Mouse (Mus musculus): Measurements from ENCODE around the gene Cdkal1. TPM values are rescaled to one million over a fixed set of nuclear protein-coding genes. Genes with fewer than 3 reads are reported as not detected.

Cdkal1 gene
- total RNA-seq, 4 experiments from 2014 or later: 25.5 to 36.4 (median 32.8) TPM

GRCm38 (mm10) chr13:29810780-29811179, 44.7 kb downstream of the Cdkal1 start:
- DNase-seq (ENCODE audit: low spot score in 2 of 2): no peak

GRCm38 (mm10) chr13:29808383-29808782, 47.1 kb downstream of the Cdkal1 start:
- no peak for DNase-seq (ENCODE audit: low spot score in 2 of 2)

GRCm38 (mm10) chr13:29807930-29808329, 47.5 kb downstream of the Cdkal1 start:
- DNase-seq (ENCODE audit: low spot score in 2 of 2): no peak

GRCm38 (mm10) chr13:29806871-29807270, 48.6 kb downstream of the Cdkal1 start:
- no peak for DNase-seq (ENCODE audit: low spot score in 2 of 2)

- DNase-seq (ENCODE audit: low spot score in 2 of 2): no peak
Measured at GRCm38 (mm10) chr13:29805296-29805695, 50.2 kb downstream of the Cdkal1 start.

GRCm38 (mm10) chr13:29804034-29804433, 51.4 kb downstream of the Cdkal1 start:
- no peak for DNase-seq (ENCODE audit: low spot score in 2 of 2)

GRCm38 (mm10) chr13:29802699-29803098, 52.8 kb downstream of the Cdkal1 start:
- no peak for DNase-seq (ENCODE audit: low spot score in 2 of 2)

- no peak for DNase-seq (ENCODE audit: low spot score in 2 of 2)
Measured at GRCm38 (mm10) chr13:29800078-29800477, 55.4 kb downstream of the Cdkal1 start.

- DNase-seq (ENCODE audit: low spot score in 2 of 2): no peak
Measured at GRCm38 (mm10) chr13:29792112-29792511, 63.4 kb downstream of the Cdkal1 start.

GRCm38 (mm10) chr13:29791439-29791838, 64.0 kb downstream of the Cdkal1 start:
- no peak for DNase-seq (ENCODE audit: low spot score in 2 of 2)

- no peak for DNase-seq (ENCODE audit: low spot score in 2 of 2)
Measured at GRCm38 (mm10) chr13:29786984-29787383, 68.5 kb downstream of the Cdkal1 start.

GRCm38 (mm10) chr13:29784894-29785293, 70.6 kb downstream of the Cdkal1 start:
- DNase-seq (ENCODE audit: low spot score in 2 of 2): no peak

- DNase-seq (ENCODE audit: low spot score in 2 of 2): no peak
Measured at GRCm38 (mm10) chr13:29781332-29781731, 74.1 kb downstream of the Cdkal1 start.

GRCm38 (mm10) chr13:29780713-29781112, 74.8 kb downstream of the Cdkal1 start:
- peak in 1 of 2 experiments; percentile 13 for DNase-seq (ENCODE audit: low spot score in 2 of 2)

GRCm38 (mm10) chr13:29779519-29779918, 76.0 kb downstream of the Cdkal1 start:
- DNase-seq (ENCODE audit: low spot score in 2 of 2): no peak

GRCm38 (mm10) chr13:29779116-29779515, 76.4 kb downstream of the Cdkal1 start:
- DNase-seq (ENCODE audit: low spot score in 2 of 2): no peak

GRCm38 (mm10) chr13:29778124-29778523, 77.3 kb downstream of the Cdkal1 start:
- DNase-seq (ENCODE audit: low spot score in 2 of 2): no peak

- DNase-seq (ENCODE audit: low spot score in 2 of 2): no peak
Measured at GRCm38 (mm10) chr13:29777225-29777624, 78.2 kb downstream of the Cdkal1 start.

- no peak for DNase-seq (ENCODE audit: low spot score in 2 of 2)
Measured at GRCm38 (mm10) chr13:29775603-29776230, 79.8 kb downstream of the Cdkal1 start.

- DNase-seq (ENCODE audit: low spot score in 2 of 2): no peak
Measured at GRCm38 (mm10) chr13:29773563-29773962, 81.9 kb downstream of the Cdkal1 start.

- no peak for DNase-seq (ENCODE audit: low spot score in 2 of 2)
Measured at GRCm38 (mm10) chr13:29772970-29773369, 82.5 kb downstream of the Cdkal1 start.

- no peak for DNase-seq (ENCODE audit: low spot score in 2 of 2)
Measured at GRCm38 (mm10) chr13:29769647-29770436, 85.6 kb downstream of the Cdkal1 start.

- DNase-seq (ENCODE audit: low spot score in 2 of 2): no peak
Measured at GRCm38 (mm10) chr13:29768104-29768503, 87.4 kb downstream of the Cdkal1 start.
